Mouse (Mus musculus): Measurements from ENCODE around the gene Vps37c.

DNA sequence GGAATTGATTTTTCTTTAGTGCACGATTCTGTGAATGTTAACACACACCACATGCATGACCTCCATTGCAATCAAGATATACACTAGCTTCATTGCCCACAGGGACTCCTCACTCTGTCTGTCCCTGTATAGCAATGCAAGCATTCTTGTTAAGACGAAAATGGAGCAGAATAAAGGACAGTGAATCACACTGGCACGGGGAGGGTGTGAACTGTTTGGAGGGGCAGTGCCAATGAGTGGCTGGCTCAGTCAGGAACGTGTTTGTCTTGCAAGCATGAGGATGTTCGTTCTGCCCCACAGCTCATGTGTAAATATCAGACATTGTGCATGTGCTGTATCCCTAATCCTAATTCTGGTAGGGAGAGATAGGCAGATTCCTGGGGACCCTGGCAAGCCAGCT, 41.9 kb downstream of the Vps37c start:
- no peak for TF ChIP-seq TCF12 (IDR thresholded peaks at IDR 0.05; ENCODE audit: low read depth, low read length)
- no peak for TF ChIP-seq RAD21 (IDR thresholded peaks at IDR 0.05; ENCODE audit: low read depth, low read length)
- no peak for TF ChIP-seq POLR2AphosphoS5 (IDR thresholded peaks at IDR 0.05; ENCODE audit: borderline replicate concordance, low read depth, low read length)
- TF ChIP-seq CTCF (IDR thresholded peaks at IDR 0.05 in 2 of 3, conservative IDR thresholded peaks at IDR 0.05 in 1 of 3; ENCODE audit: control insufficient read depth in 1 of 3, insufficient read depth in 1 of 3, low read depth in 2 of 3, low read length in 3 of 3, poor library complexity in 1 of 3, severe bottlenecking in 1 of 3) = no peak
- TF ChIP-seq USF1 (IDR thresholded peaks at IDR 0.05; ENCODE audit: low read depth, low read length) = no peak
- no peak for TF ChIP-seq POLR2A (IDR thresholded peaks at IDR 0.05; ENCODE audit: control insufficient read depth in 1 of 2, insufficient read depth in 1 of 2, low read depth in 1 of 2, low read length in 2 of 2, poor library complexity in 1 of 2)

Data from MEL (cell line).